Mouse (Mus musculus) MEL (cell line): ENCODE results near the gene Terb1. TPM values are rescaled to one million over a fixed set of nuclear protein-coding genes. Genes with fewer than 3 reads are reported as not detected.

Source experiments
- DNase-seq: peaks from one replicate; pipeline ENCODE4 v3.0.0; 2011; ENCODE audit warnings: low read depth, low spot score
- H3K27ac ChIP-seq: 2 replicates; pipeline ENCODE4 v1.5.1; 2012; ENCODE audit warnings: low read depth, mild to moderate bottlenecking, control low read depth, low read length, moderate library complexity; ENCODE audit not compliant: control insufficient read depth
- H3K27me3 ChIP-seq, 2 experiments: fragments of 150-350 bp in 1 of 2; sonication (generic) in 1 of 2; 2 replicates each; pipeline ENCODE4 v1.6.1; 2012; ENCODE audit warnings: low read length in 2 of 2, mild to moderate bottlenecking in 2 of 2, improper control_type of control experiment in 1 of 2, moderate library complexity in 1 of 2; ENCODE audit not compliant: insufficient read depth in 2 of 2, control insufficient read depth in 1 of 2
- H3K36me3 ChIP-seq, 2 experiments: 2 replicates each; pipeline ENCODE4 v1.6.1; 2012 to 2014; ENCODE audit warnings: low read length in 2 of 2, improper control_type of control experiment in 1 of 2, inconsistent platforms in 1 of 2, mild to moderate bottlenecking in 1 of 2; ENCODE audit not compliant: insufficient read depth in 2 of 2, control insufficient read depth in 1 of 2
- H3K4me1 ChIP-seq, 2 experiments: fragments of 150-350 bp in 1 of 2; sonication (generic) in 1 of 2; 2 replicates each; pipeline ENCODE4 v1.6.1; 2012; ENCODE audit warnings: low read length in 2 of 2, improper control_type of control experiment in 1 of 2, mild to moderate bottlenecking in 1 of 2; ENCODE audit not compliant: insufficient read depth in 2 of 2, control insufficient read depth in 1 of 2
- H3K4me3 ChIP-seq, 2 experiments: fragments of 150-350 bp in 1 of 2; sonication (generic) in 1 of 2; 2 replicates each; pipeline ENCODE4 v1.5.1; 2012; ENCODE audit warnings: low read depth in 2 of 2, low read length in 2 of 2, mild to moderate bottlenecking in 2 of 2, moderate library complexity in 2 of 2, control low read depth in 1 of 2, improper control_type of control experiment in 1 of 2; ENCODE audit not compliant: control insufficient read depth in 1 of 2, insufficient read depth in 1 of 2
- H3K79me2 ChIP-seq: 2 replicates; pipeline ENCODE4 v1.6.1; 2012; ENCODE audit warnings: mild to moderate bottlenecking, low read length, moderate library complexity; ENCODE audit not compliant: control insufficient read depth, poor library complexity, insufficient read depth
- H3K9ac ChIP-seq: 2 replicates; pipeline ENCODE4 v1.6.1; 2012; ENCODE audit warnings: low read depth, mild to moderate bottlenecking, control low read depth, low read length, moderate library complexity; ENCODE audit not compliant: control insufficient read depth, poor library complexity, severe bottlenecking
- H3K9me3 ChIP-seq: fragments of 150-350 bp; sonication (generic); replicated peaks from 2 replicates; pipeline ENCODE4 v1.6.1; 2012; ENCODE audit warnings: mild to moderate bottlenecking, low read length, improper control_type of control experiment, moderate library complexity; ENCODE audit not compliant: insufficient read depth
- BHLHE40 ChIP-seq: IDR thresholded peaks from 2 replicates; pipeline ENCODE4 v1.6.1; 2012; ENCODE audit warnings: low read depth, mild to moderate bottlenecking, inconsistent platforms, low read length, improper control_type of control experiment, borderline replicate concordance
- EP300 ChIP-seq, 2 experiments: IDR thresholded peaks; 2 replicates each; pipeline ENCODE4 v1.6.1; 2011; ENCODE audit warnings: improper control_type of control experiment in 2 of 2, low read length in 2 of 2, low read depth in 1 of 2, mild to moderate bottlenecking in 1 of 2
- ETS1 ChIP-seq: IDR thresholded peaks from 2 replicates; pipeline ENCODE4 v1.6.1; 2012; ENCODE audit warnings: low read depth, mild to moderate bottlenecking, inconsistent platforms, low read length, improper control_type of control experiment, moderate library complexity
- GATA1 ChIP-seq: IDR thresholded peaks from 2 replicates; pipeline ENCODE4 v1.6.1; 2011; ENCODE audit warnings: low read depth, low read length, improper control_type of control experiment
- HCFC1 ChIP-seq: IDR thresholded peaks from 2 replicates; pipeline ENCODE4 v1.6.1; 2012; ENCODE audit warnings: low read depth, mild to moderate bottlenecking, inconsistent platforms, low read length, improper control_type of control experiment, moderate library complexity
- JUND ChIP-seq: IDR thresholded peaks from 2 replicates; pipeline ENCODE4 v1.6.1; 2011; ENCODE audit warnings: low read depth, mild to moderate bottlenecking, improper control_type of control experiment, low read length
- KAT2A ChIP-seq: conservative IDR thresholded peaks from 2 replicates; pipeline ENCODE4 v1.6.1; 2012; ENCODE audit warnings: low read depth, low read length, improper control_type of control experiment, inconsistent platforms
- MAX ChIP-seq: IDR thresholded peaks from 2 replicates; pipeline ENCODE4 v1.6.1; 2011; ENCODE audit warnings: low read length, improper control_type of control experiment
- MXI1 ChIP-seq: IDR thresholded peaks from 2 replicates; pipeline ENCODE4 v1.6.1; 2011; ENCODE audit warnings: mild to moderate bottlenecking, low read depth, low read length, improper control_type of control experiment
- NELFE ChIP-seq: IDR thresholded peaks from 2 replicates; pipeline ENCODE4 v1.6.1; 2011; ENCODE audit warnings: low read depth, low read length, improper control_type of control experiment
- POLR2A ChIP-seq, 2 experiments: IDR thresholded peaks; 2 replicates each; pipeline ENCODE4 v1.6.1; 2011 to 2012; ENCODE audit warnings: low read length in 2 of 2, mild to moderate bottlenecking in 2 of 2, control low read depth in 1 of 2, improper control_type of control experiment in 1 of 2, low read depth in 1 of 2, moderate library complexity in 1 of 2; ENCODE audit not compliant: control insufficient read depth in 1 of 2, insufficient read depth in 1 of 2, poor library complexity in 1 of 2
- SIN3A ChIP-seq: IDR thresholded peaks from 2 replicates; pipeline ENCODE4 v1.6.1; 2012; ENCODE audit warnings: low read length, improper control_type of control experiment, inconsistent platforms
- TAL1 ChIP-seq: IDR thresholded peaks from 2 replicates; pipeline ENCODE4 v1.6.1; 2012; ENCODE audit warnings: mild to moderate bottlenecking, inconsistent platforms, low read length, moderate library complexity, mixed read lengths
- polyA plus RNA-seq, 2 experiments: library from polyadenylated mRNA; stranded (reverse) in 1 of 2; unstranded in 1 of 2; fragments of >175 nt in 1 of 2; fragments of >200 nt in 1 of 2; gene quantifications; 2 replicates each; pipeline versions ENCODE4 v1.2.1 to v1.2.4; 2012; ENCODE audit warnings: low replicate concordance in 2 of 2, low read depth in 1 of 2; ENCODE audit not compliant: insufficient read length in 2 of 2, insufficient read depth in 1 of 2, missing spikeins in 1 of 2
- total RNA-seq: library from RNA; depleted of rRNA; stranded (reverse); fragments of 300-350 nt; gene quantifications from 2 replicates; pipeline ENCODE4 v1.2.3, GENCODE M21; 2012

The Terb1 gene
- total and polyA plus RNA-seq, 3 experiments: not detected

DNA sequence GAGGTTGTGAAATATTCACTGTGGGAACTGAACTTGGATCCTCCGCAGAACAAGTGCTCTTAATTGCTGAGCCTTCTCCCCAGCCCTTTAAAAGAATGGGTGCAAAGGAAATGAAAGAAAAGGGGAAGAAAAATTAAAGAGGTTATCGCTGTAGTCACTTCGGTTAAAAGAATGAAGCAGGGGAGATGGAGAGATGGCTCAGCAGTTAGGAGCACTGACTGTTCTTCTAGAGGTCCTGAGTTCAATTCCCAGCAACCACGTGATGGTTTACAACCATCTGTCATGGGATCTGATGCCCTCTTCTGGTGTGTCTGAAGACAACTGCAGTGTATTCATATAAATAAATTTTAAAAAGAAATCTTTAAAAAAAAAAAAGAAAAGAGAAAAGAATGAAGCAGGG lies 26.3 kb upstream of the Terb1 start (continued):
- no peak for TF ChIP-seq KAT2A

DNA sequence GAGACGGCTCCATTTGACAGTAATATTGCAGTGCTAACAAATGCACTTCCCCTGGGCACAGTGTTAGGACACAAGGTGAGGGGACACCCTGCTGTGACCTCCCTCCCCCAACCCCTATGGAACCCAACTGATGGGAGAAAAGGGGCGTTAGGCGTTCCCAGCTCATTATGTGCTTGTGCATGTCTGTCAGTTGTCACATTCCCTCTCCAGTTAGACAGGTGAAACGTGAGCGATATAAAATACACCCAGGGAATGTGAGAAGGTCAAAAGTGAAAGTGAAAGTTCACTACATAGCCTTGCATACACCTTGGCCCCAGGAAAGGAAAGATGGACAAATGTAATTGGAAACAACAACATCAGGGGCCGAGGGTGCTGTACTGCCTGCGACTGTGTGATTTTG lies 25.7 kb upstream of the Terb1 start:
- TF ChIP-seq ETS1 (peak; percentile 6; the same call in 1 of the 2 replicates), GATA1 (no peak), POLR2A (IDR thresholded peaks at IDR 0.05; ENCODE audit: control insufficient read depth in 1 of 2, insufficient read depth in 1 of 2, low read depth in 1 of 2, low read length in 2 of 2, poor library complexity in 1 of 2) (no peak), BHLHE40 (0 out of 2 replicates have a peak, but pooled peaks have one; percentile 14), MXI1 (peak; percentile 58; the same call in 1 of the 2 replicates), SIN3A (peak; percentile 72), NELFE (no peak), EP300 (IDR thresholded peaks at IDR 0.05; ENCODE audit: low read depth in 1 of 2, low read length in 2 of 2) (no peak; a peak in 1 of 4 replicates), HCFC1 (peak; percentile 38; the same call in 1 of the 2 replicates), MAX (peak; percentile 41; the same call in 1 of the 2 replicates)
- Histone ChIP-seq H3K36me3 (peaks cover 0 to 20% of the 10 kb centered on the region in 2 experiments; a peak in 2 of 4 replicates), H3K27ac (peak overlapping the region; percentile 63), H3K4me3 (peak overlapping the region; percentile 54 to 90), H3K79me2 (peaks cover 21% of the 10 kb centered on the region), H3K27me3 (no peaks in the 10 kb centered on the region), H3K9me3 (no peaks in the 10 kb centered on the region), H3K4me1 (peaks cover 3 to 18% of the 10 kb centered on the region in 2 experiments; a peak in 3 of 4 replicates), H3K9ac (peak overlapping the region; percentile 60)
- peak; percentile 57 for DNase-seq

DNA sequence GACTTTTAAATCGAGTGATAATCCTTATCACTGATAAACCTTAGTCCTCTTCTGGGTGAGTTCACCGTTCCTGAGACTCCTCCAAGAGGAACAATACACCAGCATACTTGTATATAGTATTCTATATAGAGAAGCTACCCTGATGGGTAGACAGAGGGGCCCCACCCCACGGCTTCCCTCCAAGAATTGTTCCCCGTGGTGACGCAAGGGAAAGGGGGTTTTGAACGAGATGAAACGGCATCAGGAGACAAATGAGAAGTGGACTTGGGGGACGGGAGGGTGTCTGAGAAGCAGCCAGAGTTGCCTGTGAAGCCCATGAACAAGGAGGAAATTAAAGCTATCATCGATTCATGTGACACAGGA lies 25.1 kb upstream of the Terb1 start:
- Histone ChIP-seq H3K9me3 (no peaks in the 10 kb centered on the region), H3K79me2 (peaks cover 21% of the 10 kb centered on the region), H3K4me1 (peaks cover 0 to 11% of the 10 kb centered on the region in 2 experiments; a peak in 3 of 4 replicates), H3K4me3 (peak overlapping the region; percentile 54 to 90), H3K9ac (peak overlapping the region; percentile 60), H3K27me3 (no peaks in the 10 kb centered on the region), H3K27ac (peak overlapping the region; percentile 63), H3K36me3 (peaks cover 0 to 17% of the 10 kb centered on the region in 2 experiments; a peak in 2 of 4 replicates)
- DNase-seq: peak; percentile 82
- TF ChIP-seq JUND: no peak
- TF ChIP-seq MXI1: peak; percentile 14; the same call in 1 of the 2 replicates
- TF ChIP-seq ETS1: 0 out of 2 replicates have a peak, but pooled peaks have one; percentile 49
- no peak for TF ChIP-seq TAL1
